Mouse (Mus musculus): Measurements from ENCODE around the gene 1110017D15Rik. TPM values are rescaled to one million over a fixed set of nuclear protein-coding genes. Genes with fewer than 3 reads are reported as not detected.

1110017D15Rik gene
- polyA plus RNA-seq (2015; fragmentation: Nextera tagmentation; extraction: Ambion mirVana) = 0.43 and 0.68 TPM in 2 replicates

GRCm38 (mm10) chr4:41517233-41517632 is at the start of gene 1110017D15Rik:
1110017D15Rik (minus strand) TSS chr4:41517333.
- DNase-seq (ENCODE audit: low spot score) (no peak), ATAC-seq (replicated peaks; ENCODE audit: low FRiP score, low read depth) (no peak)
- Histone ChIP-seq H3K4me3 (replicated peaks; ENCODE audit: low read depth, low read length) (no peak within 1 kb of the TSS), H3K9ac (ENCODE audit: low read depth, low read length) (no peak within 1 kb of the TSS), H3K27me3 (ENCODE audit: insufficient read depth, low read length) (no peaks in the 10 kb centered on the region), H3K36me3 (ENCODE audit: insufficient read depth, low read length) (no peaks in the 10 kb centered on the region), H3K4me1 (replicated peaks; ENCODE audit: insufficient read depth, low read length) (no peaks in the 10 kb centered on the region), H3K27ac (no peak within 1 kb of the TSS), H3K9me3 (replicated peaks; ENCODE audit: low read length) (no peaks in the 10 kb centered on the region), H3K4me2 (ENCODE audit: low read length) (no peak within 1 kb of the TSS)
- WGBS = 92% methylated on average over 2 of the region's 2 CpGs
- no peak for TF ChIP-seq CTCF (IDR thresholded peaks at IDR 0.05; ENCODE audit: low read depth)

GRCm38 (mm10) chr4:41566123-41566522 is 49.0 kb upstream of the 1110017D15Rik start:
- Histone ChIP-seq H3K36me3 (ENCODE audit: insufficient read depth, low read length) (no peaks in the 10 kb centered on the region), H3K4me2 (ENCODE audit: low read length) (no peak overlapping the region), H3K27ac (no peak overlapping the region), H3K4me1 (replicated peaks; ENCODE audit: insufficient read depth, low read length) (peaks cover 6% of the 10 kb centered on the region; the same call in 1 of the 2 replicates), H3K9ac (ENCODE audit: low read depth, low read length) (no peak overlapping the region), H3K9me3 (replicated peaks; ENCODE audit: low read length) (no peaks in the 10 kb centered on the region), H3K27me3 (ENCODE audit: insufficient read depth, low read length) (no peaks in the 10 kb centered on the region), H3K4me3 (replicated peaks; ENCODE audit: low read depth, low read length) (no peak overlapping the region)
- WGBS = 11% methylated on average over 3 of the region's 3 CpGs
- ATAC-seq (replicated peaks; ENCODE audit: low FRiP score, low read depth) (no peak), DNase-seq (ENCODE audit: low spot score) (no peak)
- TF ChIP-seq CTCF (IDR thresholded peaks at IDR 0.05; ENCODE audit: low read depth) = no peak

GRCm38 (mm10) chr4:41563297-41563696 is 46.2 kb upstream of the 1110017D15Rik start:
- H3K27ac ChIP-seq = no peak overlapping the region
- H3K36me3 ChIP-seq (ENCODE audit: insufficient read depth, low read length) = no peaks in the 10 kb centered on the region
- TF ChIP-seq CTCF (IDR thresholded peaks at IDR 0.05; ENCODE audit: low read depth) = no peak
- peaks cover 1% of the 10 kb centered on the region; the same call in 1 of the 2 replicates for H3K4me1 ChIP-seq (replicated peaks; ENCODE audit: insufficient read depth, low read length)
- no peak overlapping the region for H3K4me2 ChIP-seq (ENCODE audit: low read length)
- no peaks in the 10 kb centered on the region for H3K27me3 ChIP-seq (ENCODE audit: insufficient read depth, low read length)
- no peak overlapping the region for H3K4me3 ChIP-seq (replicated peaks; ENCODE audit: low read depth, low read length)
- no peak for ATAC-seq (replicated peaks; ENCODE audit: low FRiP score, low read depth)
- H3K9me3 ChIP-seq (replicated peaks; ENCODE audit: low read length) = no peaks in the 10 kb centered on the region
- no peak for DNase-seq (ENCODE audit: low spot score)
- H3K9ac ChIP-seq (ENCODE audit: low read depth, low read length) = no peak overlapping the region
- 86% methylated on average over 5 of the region's 5 CpGs for WGBS

GRCm38 (mm10) chr4:41557092-41557491 is 40.0 kb upstream of the 1110017D15Rik start:
- no peak for TF ChIP-seq CTCF (IDR thresholded peaks at IDR 0.05; ENCODE audit: low read depth)
- H3K4me2 ChIP-seq (ENCODE audit: low read length) = no peak overlapping the region
- ATAC-seq (replicated peaks; ENCODE audit: low FRiP score, low read depth) (no peak), DNase-seq (ENCODE audit: low spot score) (no peak)
- WGBS = 71% methylated on average over 3 of the region's 3 CpGs
- H3K27ac ChIP-seq = no peak overlapping the region
- no peak overlapping the region for H3K9ac ChIP-seq (ENCODE audit: low read depth, low read length)
- H3K9me3 ChIP-seq (replicated peaks; ENCODE audit: low read length) = no peaks in the 10 kb centered on the region
- H3K4me3 ChIP-seq (replicated peaks; ENCODE audit: low read depth, low read length) = no peak overlapping the region
- peaks cover 9% of the 10 kb centered on the region; the same call in 1 of the 2 replicates for H3K4me1 ChIP-seq (replicated peaks; ENCODE audit: insufficient read depth, low read length)
- H3K27me3 ChIP-seq (ENCODE audit: insufficient read depth, low read length) = no peaks in the 10 kb centered on the region
- H3K36me3 ChIP-seq (ENCODE audit: insufficient read depth, low read length) = no peaks in the 10 kb centered on the region

- Histone ChIP-seq H3K4me1 (replicated peaks; ENCODE audit: insufficient read depth, low read length) (peaks cover 9% of the 10 kb centered on the region; the same call in 1 of the 2 replicates), H3K27me3 (ENCODE audit: insufficient read depth, low read length) (no peaks in the 10 kb centered on the region), H3K27ac (no peak overlapping the region), H3K36me3 (ENCODE audit: insufficient read depth, low read length) (no peaks in the 10 kb centered on the region), H3K4me2 (ENCODE audit: low read length) (no peak overlapping the region), H3K9me3 (replicated peaks; ENCODE audit: low read length) (no peaks in the 10 kb centered on the region), H3K4me3 (replicated peaks; ENCODE audit: low read depth, low read length) (no peak overlapping the region), H3K9ac (ENCODE audit: low read depth, low read length) (no peak overlapping the region)
- 58% methylated on average over 5 of the region's 5 CpGs for WGBS
- TF ChIP-seq CTCF (IDR thresholded peaks at IDR 0.05; ENCODE audit: low read depth) = no peak
- no peak for ATAC-seq (replicated peaks; ENCODE audit: low FRiP score, low read depth)
- DNase-seq (ENCODE audit: low spot score) = no peak
These were observed 39.3 kb upstream of the 1110017D15Rik start for GRCm38 (mm10) chr4:41556311-41556953.

- Histone ChIP-seq H3K27ac (peak overlapping the region; percentile 51), H3K4me3 (replicated peaks; ENCODE audit: low read depth, low read length) (no peak overlapping the region), H3K27me3 (ENCODE audit: insufficient read depth, low read length) (no peaks in the 10 kb centered on the region), H3K36me3 (ENCODE audit: insufficient read depth, low read length) (no peaks in the 10 kb centered on the region), H3K9me3 (replicated peaks; ENCODE audit: low read length) (no peaks in the 10 kb centered on the region), H3K4me1 (replicated peaks; ENCODE audit: insufficient read depth, low read length) (peaks cover 9% of the 10 kb centered on the region; the same call in 1 of the 2 replicates), H3K9ac (ENCODE audit: low read depth, low read length) (no peak overlapping the region), H3K4me2 (ENCODE audit: low read length) (no peak overlapping the region)
- no peak for TF ChIP-seq CTCF (IDR thresholded peaks at IDR 0.05; ENCODE audit: low read depth)
- ATAC-seq (replicated peaks; ENCODE audit: low FRiP score, low read depth) = no peak
- 53% methylated on average over 14 of the region's 14 CpGs for WGBS
- DNase-seq (ENCODE audit: low spot score) = peak; percentile 51
These were observed 38.0 kb upstream of the 1110017D15Rik start for GRCm38 (mm10) chr4:41554994-41555663.
